Mouse (Mus musculus): Measurements from ENCODE around the gene Gm48551.

The Gm48551 gene

DNA sequence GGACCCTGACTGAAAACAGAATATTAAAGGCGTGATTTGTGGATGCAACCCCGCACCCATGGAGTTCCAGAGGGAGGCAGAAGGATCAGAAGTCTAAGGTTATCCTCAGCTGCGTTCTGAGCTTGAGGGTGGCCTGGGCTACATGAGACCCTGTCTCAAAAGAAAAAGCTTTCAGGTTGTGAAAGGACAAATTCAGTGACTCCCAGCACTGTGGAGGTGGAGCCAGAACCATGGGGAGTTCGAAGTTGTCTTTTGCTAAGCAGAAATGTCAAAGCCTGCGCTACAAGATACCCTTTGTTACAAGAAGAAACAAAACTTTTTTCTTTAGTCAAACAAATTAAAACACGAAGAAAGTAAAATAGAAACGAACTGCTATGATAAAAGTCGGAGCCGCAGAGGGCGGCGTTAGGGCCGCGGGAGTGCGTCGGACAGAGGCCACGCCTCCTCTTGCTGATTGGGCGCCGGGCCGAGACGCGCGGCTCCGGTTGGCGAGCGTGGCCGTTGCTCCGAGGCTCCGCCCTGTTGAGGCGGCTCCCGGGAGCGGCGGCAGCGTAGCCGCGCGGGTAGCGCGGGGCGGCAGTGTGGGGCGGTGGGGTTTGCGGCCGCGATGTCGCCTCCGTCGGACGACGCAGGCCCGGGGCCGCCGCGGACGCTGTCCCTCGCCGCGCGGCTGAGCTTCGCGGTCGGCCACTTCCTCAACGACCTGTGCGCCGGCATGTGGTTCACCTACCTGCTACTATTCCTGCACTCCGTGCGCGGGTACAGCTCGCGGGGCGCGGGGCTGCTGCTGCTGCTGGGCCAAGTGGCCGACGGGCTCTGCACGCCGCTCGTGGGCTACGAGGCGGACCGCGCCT is 27.0 kb upstream of the Gm48551 start, which contains the start of gene Mfsd12:
TSS of gene Mfsd12 (plus strand) at position 501 of the 854 bp plus-strand sequence.
- peak; percentile 79 for DNase-seq (ENCODE audit: low read depth, low spot score)

GRCm38 (mm10) chr10:81358209-81358608 is 26.1 kb upstream of the Gm48551 start:
- DNase-seq (ENCODE audit: low read depth, low spot score), result no peak

DNA sequence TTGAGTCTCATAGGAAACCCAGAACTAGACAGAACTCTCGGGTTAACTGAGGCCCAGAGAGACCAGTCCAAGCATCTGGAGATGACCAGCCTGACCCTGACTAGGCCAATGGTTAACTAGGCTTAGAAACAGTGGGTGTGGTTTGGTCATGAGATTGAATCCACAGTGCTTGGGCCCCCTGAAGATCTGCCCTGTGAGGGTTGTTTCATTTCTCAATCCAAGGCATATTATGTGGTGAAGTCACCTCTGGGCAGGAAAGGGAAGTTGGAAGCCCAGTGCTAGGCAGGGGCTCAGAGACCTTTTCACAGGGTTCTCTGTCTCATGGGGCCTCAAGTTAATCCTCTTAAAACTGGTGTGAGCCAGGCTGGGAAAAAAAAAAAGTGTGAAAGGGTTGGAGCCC is 25.4 kb upstream of the Gm48551 start:
- DNase-seq (ENCODE audit: low read depth, low spot score), result no peak

- DNase-seq (ENCODE audit: low read depth, low spot score), result no peak
These were observed 23.5 kb upstream of the Gm48551 start for GRCm38 (mm10) chr10:81360721-81361120.

GRCm38 (mm10) chr10:81362336-81362949 is 21.8 kb upstream of the Gm48551 start:
- DNase-seq (ENCODE audit: low read depth, low spot score), result no peak

DNA sequence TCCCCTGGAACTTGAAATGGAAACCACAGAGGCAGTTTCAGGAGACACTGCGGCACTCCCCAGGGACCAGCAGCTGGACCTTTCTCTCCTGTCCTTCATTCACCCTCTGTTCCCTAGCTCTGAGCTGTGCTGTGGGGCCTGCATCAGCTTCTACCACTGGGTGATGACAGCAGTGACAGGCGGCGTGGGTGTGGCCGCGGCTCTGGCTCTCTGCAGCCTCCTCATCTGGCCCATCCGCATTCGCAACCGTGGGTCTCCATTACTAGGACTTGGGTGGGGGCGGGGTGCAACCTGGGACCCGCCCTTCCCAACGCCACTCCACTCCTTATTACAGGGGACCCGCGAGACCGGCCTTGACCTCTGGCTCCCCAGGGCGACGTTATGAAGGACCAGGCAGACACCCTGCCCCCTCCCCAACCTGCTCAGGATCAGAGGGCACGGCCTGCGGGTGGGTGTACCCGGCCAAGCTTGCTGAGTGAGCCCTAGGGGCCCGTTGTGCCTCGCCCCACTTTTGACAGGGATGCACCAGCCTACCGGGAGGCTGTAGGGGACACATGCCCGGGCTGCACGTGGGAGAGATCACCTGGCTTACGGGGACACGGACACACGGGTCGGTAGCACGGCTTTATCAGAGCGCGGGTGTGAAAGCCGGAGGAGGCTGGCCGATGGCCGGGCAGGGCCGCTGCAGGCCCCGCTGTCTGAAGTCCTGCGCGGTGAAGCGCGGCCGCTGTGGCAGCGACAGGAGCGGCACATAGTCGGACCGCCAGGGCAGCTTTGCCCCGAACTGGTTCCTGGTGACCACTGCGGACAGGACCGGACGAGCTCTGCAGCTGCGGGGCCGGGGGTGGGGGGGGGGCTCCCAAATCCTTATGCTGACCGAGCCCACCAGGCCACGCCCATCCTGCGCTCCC is 20.6 kb upstream of the Gm48551 start:
- no peak for DNase-seq (ENCODE audit: low read depth, low spot score)

DNA sequence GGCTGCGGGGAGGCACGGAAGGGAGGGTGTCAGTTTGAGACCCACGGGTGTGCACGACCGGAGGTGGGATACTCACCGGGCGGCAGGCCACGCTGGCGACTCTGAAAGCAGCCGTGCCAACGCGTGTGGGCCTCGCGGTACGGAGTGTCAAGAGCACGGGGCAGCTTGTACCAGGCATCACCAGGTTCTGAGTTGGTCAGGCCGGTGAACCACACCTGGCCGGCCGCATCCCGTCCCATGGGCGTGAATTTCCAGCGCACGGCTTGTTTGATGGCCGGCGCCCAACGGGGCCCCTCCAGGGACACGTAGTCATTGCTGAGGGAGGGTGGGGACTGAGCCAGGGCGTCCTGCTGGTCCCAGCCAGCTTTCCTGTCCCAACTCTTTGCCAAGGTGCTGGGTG is 19.6 kb upstream of the Gm48551 start:
- DNase-seq (ENCODE audit: low read depth, low spot score), result no peak

DNA sequence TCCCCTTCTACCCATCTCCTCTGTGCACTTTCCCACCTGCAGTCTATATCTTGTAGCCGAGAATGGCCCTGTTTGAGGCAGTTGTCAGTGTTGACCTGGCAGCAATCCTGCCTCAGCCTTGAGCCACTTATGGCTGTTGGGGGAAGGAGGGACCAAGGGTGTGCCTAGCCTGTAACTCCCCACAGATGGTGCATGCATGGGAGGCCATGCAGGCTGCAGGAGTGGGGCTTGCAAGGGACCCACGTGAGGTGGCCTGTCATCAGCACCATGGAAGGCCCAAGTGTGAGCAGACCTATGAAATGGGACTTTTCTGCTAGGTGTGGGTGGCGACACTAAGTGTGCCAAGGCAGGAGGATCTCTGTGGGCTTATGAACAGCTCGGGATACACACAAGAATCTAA is 19.2 kb upstream of the Gm48551 start:
- DNase-seq (ENCODE audit: low read depth, low spot score), result no peak

- DNase-seq (ENCODE audit: low read depth, low spot score), result no peak
These were observed 18.4 kb upstream of the Gm48551 start, which contains the start of gene 4930404N11Rik for GRCm38 (mm10) chr10:81365672-81366476. TSS of gene 4930404N11Rik (minus strand) at chr10:81365816.

GRCm38 (mm10) chr10:81366477-81367206 is 17.6 kb upstream of the Gm48551 start:
- DNase-seq (ENCODE audit: low read depth, low spot score), result no peak

GRCm38 (mm10) chr10:81367207-81367495 is 17.1 kb upstream of the Gm48551 start:
- no peak for DNase-seq (ENCODE audit: low read depth, low spot score)

GRCm38 (mm10) chr10:81375322-81375721 is 8.9 kb upstream of the Gm48551 start:
- no peak for DNase-seq (ENCODE audit: low read depth, low spot score)

- DNase-seq (ENCODE audit: low read depth, low spot score), result no peak
These were observed 7.5 kb upstream of the Gm48551 start for GRCm38 (mm10) chr10:81376561-81377361.

DNA sequence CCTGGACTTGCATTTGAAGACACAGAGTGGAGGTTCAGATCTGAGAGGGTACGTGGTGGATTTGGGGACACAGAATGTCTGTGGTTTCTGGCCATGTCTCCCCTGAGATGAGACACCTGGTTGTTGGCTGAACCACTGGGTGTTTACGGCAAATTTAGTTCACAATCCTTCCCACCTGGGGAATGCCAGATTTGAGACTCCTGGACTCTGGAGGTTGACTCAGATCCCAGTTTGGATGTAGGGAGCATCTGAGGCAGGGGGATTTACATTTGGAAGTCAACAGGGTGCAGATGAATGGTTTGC is 7.0 kb upstream of the Gm48551 start:
- no peak for DNase-seq (ENCODE audit: low read depth, low spot score)

GRCm38 (mm10) chr10:81377793-81378552 is 6.3 kb upstream of the Gm48551 start, which contains the start of gene Fzr1:
TSS of gene Fzr1 (minus strand) at chr10:81378516.
- no peak for DNase-seq (ENCODE audit: low read depth, low spot score)

DNA sequence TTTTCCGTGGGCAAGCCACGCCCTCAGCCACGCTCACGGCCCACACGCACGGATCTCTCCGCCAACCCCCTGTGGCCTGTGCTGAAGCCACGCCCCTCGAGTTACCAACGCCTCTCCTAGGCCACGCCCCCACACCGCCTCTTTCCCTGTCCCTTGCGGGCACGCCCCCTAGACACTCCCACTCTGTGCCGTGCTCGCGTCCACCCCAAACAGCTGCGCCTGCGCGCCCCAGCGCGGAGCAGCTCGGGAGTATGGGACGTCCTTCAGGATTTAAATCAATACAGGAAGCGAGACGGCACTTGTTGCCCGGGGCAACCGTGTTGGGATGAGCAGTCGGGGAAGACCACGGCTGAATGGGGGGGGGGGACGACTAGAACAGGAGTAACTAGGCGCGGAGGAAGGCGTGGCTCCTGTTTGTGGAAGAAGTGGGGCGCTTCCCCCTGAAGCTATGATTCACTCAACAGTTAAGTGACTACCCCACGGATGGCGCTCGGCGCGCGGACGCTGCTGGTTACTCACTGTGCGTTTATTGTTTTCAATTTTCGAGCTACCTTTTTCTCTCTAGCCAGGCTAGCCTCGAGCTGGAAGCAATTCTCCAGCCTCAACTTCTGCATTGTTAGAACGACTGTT is 5.6 kb upstream of the Gm48551 start:
- peak; percentile 99 for DNase-seq (ENCODE audit: low read depth, low spot score)

DNA sequence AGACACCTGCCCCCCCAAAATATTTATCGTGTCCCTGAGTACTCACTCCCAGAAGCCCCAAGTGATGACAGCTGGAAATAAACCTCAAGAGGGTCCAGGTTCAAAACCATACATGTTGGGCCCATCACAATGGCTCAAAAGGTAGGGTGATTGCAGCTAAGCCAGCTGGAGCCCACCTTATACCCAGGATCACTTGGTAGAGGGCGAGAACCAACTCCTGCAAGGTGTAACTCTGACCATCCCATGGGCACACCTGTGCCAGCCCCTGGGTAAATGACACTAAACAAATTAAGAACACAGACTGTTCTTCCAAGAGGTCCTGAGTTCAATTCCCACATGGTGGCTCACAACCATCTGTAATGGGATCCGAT is 5.1 kb upstream of the Gm48551 start:
- DNase-seq (ENCODE audit: low read depth, low spot score), result no peak

DNA sequence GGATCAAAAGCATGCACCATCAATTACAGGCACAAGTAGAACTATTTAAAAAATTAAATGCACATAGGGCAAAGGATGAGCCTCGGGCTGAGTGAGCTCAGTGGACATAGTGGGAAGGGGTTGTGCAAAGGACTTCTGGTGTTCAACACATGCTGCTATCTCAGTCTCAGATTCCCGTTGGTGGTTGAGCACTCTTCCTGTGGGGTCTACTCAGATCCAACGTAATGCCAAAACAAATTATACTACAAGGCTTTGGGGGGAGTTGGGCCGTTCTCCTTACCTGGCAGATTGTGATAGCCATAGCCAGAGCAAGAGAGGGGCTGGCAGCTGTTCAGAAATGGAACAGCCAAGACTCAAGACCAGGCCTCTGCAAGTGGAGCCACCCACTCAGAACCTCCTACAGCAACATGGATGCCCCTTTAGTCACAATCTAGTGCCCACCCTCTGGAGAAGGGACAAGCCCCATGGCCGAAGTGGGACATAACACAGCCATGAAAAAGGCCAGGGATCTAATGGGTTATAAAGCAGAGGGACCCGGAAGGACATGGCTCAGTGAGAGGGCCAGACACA is 4.4 kb upstream of the Gm48551 start:
- no peak for DNase-seq (ENCODE audit: low read depth, low spot score)

Data from brain, embryonic 18.5 days (tissue).